Mouse (Mus musculus) midbrain, embryonic 14.5 days (tissue): ENCODE measurements around the gene Ahdc1. TPM values are rescaled to one million over a fixed set of nuclear protein-coding genes. Genes with fewer than 3 reads are reported as not detected.
"Not testable (repeated sequence)": the region's sequence is repeated elsewhere in the genome, so short reads cannot be mapped to it uniquely, and the experiment has no call there.

Source experiments
- ATAC-seq: fragments of 200-750 bp; cut with Nextera tagmentation; 2 replicates; pipeline ENCODE4 v1.8.0; 2017; ENCODE audit warnings: moderate number of reproducible peaks, moderate library complexity; ENCODE audit not compliant: low FRiP score, low TSS enrichment
- DNase-seq: peaks from one replicate; pipeline ENCODE4 v3.0.0-alpha.2; 2015
- H3K27ac ChIP-seq: fragments of 300-500 bp; sonication (generic); replicated peaks from 2 replicates; pipeline ENCODE4 v1.5.1; 2014; ENCODE audit warnings: mild to moderate bottlenecking, low read depth, low read length, moderate library complexity
- H3K27me3 ChIP-seq: fragments of 300-500 bp; sonication (generic); 2 replicates; pipeline ENCODE4 v1.6.1; 2014; ENCODE audit warnings: low read length, control low read depth, mixed read lengths; ENCODE audit not compliant: control insufficient read depth, insufficient read depth
- H3K36me3 ChIP-seq: fragments of 300-500 bp; sonication (generic); 2 replicates; pipeline ENCODE4 v1.6.1; 2014; ENCODE audit warnings: low read length, control low read depth; ENCODE audit not compliant: control insufficient read depth, insufficient read depth
- H3K4me1 ChIP-seq: fragments of 300-500 bp; sonication (generic); 2 replicates; pipeline ENCODE4 v1.6.1; 2014; ENCODE audit warnings: mild to moderate bottlenecking, antibody characterized with exemption, low read length, control low read depth; ENCODE audit not compliant: control insufficient read depth, insufficient read depth
- H3K4me2 ChIP-seq: fragments of 300-500 bp; sonication (generic); 2 replicates; pipeline ENCODE4 v1.6.1; 2014; ENCODE audit warnings: mild to moderate bottlenecking, low read length, moderate library complexity
- H3K4me3 ChIP-seq: fragments of 300-500 bp; sonication (generic); replicated peaks from 2 replicates; pipeline ENCODE4 v1.5.1; 2014; ENCODE audit warnings: low read depth, low read length
- H3K9ac ChIP-seq: fragments of 300-500 bp; sonication (generic); replicated peaks from 2 replicates; pipeline ENCODE4 v1.6.1; 2014; ENCODE audit warnings: mild to moderate bottlenecking, low read length, moderate library complexity
- H3K9me3 ChIP-seq: fragments of 300-500 bp; sonication (generic); 2 replicates; pipeline ENCODE4 v1.6.1; 2016; ENCODE audit warnings: low read length, control low read depth, mixed read lengths; ENCODE audit not compliant: control insufficient read depth
- WGBS: fragments of 180-500 bp; shearing (Covaris S2); extraction: QIAGEN DNeasy Blood & Tissue Kit; methylation state at CpG from one replicate; pipeline ENCODE4 v1.1.7; 2014; 5-methylcytosine and 5-hydroxymethylcytosine counted together
- polyA plus RNA-seq: library from polyadenylated mRNA; unstranded; fragments of >200 nt; fragmentation: Nextera tagmentation; extraction: Ambion mirVana; gene quantifications from 2 replicates; pipeline ENCODE4 v1.2.1, GENCODE M21; 2014

The Ahdc1 gene
- polyA plus RNA-seq, 1 experiment from 2014 or later: 13.0 TPM

DNA sequence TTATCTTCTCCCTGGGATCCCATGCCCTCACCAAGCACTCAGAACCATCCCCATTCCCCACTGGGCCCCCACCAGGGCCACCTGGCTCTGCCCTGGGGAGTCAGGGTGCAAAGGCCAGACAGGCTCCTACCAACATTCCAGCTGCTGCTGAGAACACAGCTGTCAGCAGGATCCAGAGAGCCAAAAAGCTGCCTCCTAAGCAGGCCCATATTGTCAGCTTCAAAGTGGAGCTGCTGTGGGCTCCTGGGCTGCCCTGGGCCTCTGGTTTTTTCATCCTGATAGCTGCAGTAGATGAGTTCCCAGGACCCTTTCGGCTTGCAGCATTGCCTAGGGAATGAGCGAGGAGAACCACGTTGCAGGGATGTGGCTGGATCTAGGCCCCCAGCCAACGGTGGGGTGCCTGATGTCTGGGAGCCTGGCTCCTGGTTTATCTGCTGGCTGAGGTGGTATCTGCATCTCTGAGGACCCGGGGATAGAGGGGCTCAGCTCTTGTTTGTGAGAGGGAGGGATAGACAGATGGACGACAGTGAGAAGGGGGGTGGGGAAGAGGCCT, 82.5 kb downstream of the Ahdc1 start:
- Histone ChIP-seq H3K9ac (peak overlapping the region; percentile 29; the same call in 1 of the 2 replicates), H3K4me3 (no peak overlapping the region), H3K36me3 (no peaks in the 10 kb centered on the region), H3K4me1 (peaks cover 53% of the 10 kb centered on the region), H3K4me2 (no peak overlapping the region), H3K9me3 (no peaks in the 10 kb centered on the region), H3K27ac (peak overlapping the region; percentile 27), H3K27me3 (no peaks in the 10 kb centered on the region)
- 20% methylated on average over 6 of the region's 6 CpGs for WGBS
- no peak for ATAC-seq
- no peak for DNase-seq

DNA sequence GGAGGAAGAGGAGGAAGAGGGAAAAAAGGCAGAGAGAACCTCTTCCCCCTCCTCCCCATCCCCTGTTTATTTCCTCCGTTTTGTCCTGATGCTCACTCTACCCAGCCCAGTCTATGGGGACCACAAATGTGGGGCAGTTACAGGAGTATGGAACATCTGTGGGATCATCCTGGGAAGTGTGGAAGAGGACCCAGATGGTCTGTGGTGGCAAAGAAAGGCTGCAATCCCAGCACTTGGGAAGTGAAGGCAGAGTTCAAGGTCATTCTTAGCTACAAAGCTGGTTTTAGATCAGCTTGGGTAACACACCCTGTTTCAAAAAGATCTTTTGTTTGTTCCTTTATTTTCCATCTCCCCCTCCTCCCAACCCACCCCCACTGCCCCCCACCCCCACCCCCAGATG, 83.2 kb downstream of the Ahdc1 start:
- no peaks in the 10 kb centered on the region for H3K9me3 ChIP-seq
- H3K27me3 ChIP-seq: no peaks in the 10 kb centered on the region

DNA sequence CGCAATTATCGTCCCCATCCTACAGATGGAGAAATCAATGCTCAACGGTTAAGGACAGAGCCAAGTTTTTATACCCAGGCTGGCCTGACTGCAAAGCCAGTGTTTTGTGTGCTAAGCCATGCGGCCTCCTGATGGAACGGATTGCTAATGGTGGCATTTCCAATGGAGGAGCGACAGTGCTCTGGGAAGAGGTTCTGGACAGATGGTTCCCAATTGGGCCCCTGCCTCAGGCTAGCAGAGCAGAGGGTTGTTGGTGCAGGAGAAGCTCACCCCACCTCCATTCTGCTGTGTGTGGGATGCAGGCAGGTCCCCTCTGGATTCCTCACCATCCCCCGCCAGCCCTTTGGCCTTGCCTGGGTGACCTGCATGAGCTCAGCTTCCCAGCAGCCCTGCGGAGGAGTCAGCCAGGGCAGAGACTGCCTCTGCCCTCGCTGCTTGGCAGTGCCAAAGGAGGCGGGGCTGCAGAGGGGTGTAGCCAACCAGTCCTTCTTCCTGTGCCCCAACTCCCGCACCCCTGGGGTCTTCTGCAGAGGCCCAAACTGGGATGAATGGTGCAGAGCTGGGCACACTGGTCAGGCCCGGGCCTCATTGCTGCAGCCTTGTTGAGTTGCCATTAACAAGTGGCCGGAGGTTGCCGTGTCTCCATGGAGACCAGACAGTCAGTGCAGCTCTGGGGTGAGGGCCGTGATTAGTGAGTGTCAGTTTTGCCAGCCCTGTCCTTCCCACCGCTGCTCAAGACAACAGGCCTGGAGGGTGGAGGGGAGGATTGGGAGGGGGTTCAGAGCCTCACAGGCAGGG, 84.1 kb downstream of the Ahdc1 start:
- ATAC-seq: peak; percentile 83
- Histone ChIP-seq H3K4me1 (peaks cover 46% of the 10 kb centered on the region), H3K27me3 (no peaks in the 10 kb centered on the region), H3K4me3 (no peak overlapping the region), H3K36me3 (no peaks in the 10 kb centered on the region), H3K9ac (no peak overlapping the region; the same call in 1 of the 2 replicates), H3K4me2 (peak overlapping the region; percentile 37), H3K9me3 (no peaks in the 10 kb centered on the region), H3K27ac (peak overlapping the region; percentile 86)
- DNase-seq: peak; percentile 77
- WGBS: 24% methylated on average over 16 of the region's 16 CpGs

More for the DNA sequence above, 83.2 kb downstream of the Ahdc1 start:
- no peak overlapping the region for H3K9ac ChIP-seq
- no peaks in the 10 kb centered on the region for H3K36me3 ChIP-seq
- WGBS: 37% methylated on average over 1 of the region's 1 CpGs
- peak overlapping the region; percentile 86; the same call in 1 of the 2 replicates for H3K27ac ChIP-seq
- ATAC-seq (no peak), DNase-seq (no peak)
- H3K4me1 ChIP-seq: peaks cover 53% of the 10 kb centered on the region
- H3K4me2 ChIP-seq: no peak overlapping the region
- H3K4me3 ChIP-seq: no peak overlapping the region

DNA sequence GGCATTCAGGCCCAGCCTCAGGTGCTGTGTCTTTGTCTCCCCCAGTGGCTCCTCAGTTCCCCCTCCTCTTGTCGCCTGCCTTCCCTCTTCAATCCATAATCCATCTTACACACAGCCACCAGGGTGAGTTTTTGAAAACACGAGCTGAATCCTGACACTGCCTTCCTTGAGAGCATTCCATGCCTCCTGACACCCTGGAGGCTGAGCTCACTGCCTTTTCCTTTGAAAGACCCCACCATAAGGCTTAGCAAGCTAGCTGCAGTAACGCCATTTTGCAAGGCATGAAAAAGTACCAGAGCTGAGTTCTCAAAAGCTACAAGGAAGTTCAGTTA, 84.6 kb downstream of the Ahdc1 start:
- H3K9ac ChIP-seq, H3K9me3 ChIP-seq, ATAC-seq, H3K4me3 ChIP-seq, H3K27me3 ChIP-seq, H3K36me3 ChIP-seq: not testable (repeated sequence)
- DNase-seq: peak; percentile 70
- Histone ChIP-seq H3K27ac (peak overlapping the region; percentile 86), H3K4me2 (peak overlapping the region; percentile 37), H3K4me1 (peaks cover 40% of the 10 kb centered on the region)
- 2% methylated on average over 3 of the region's 3 CpGs for whole genome bisulfite sequencing

- not testable (repeated sequence) for H3K9ac ChIP-seq, ATAC-seq, H3K4me3 ChIP-seq, H3K9me3 ChIP-seq, H3K27ac ChIP-seq, H3K36me3 ChIP-seq, H3K27me3 ChIP-seq, DNase-seq
- H3K4me2 ChIP-seq: peak overlapping the region; percentile 34
- peaks cover 32% of the 10 kb centered on the region for H3K4me1 ChIP-seq
- WGBS: under 1% methylated on average over 13 of the region's 26 CpGs
These were observed 85.6 kb downstream of the Ahdc1 start for GRCm38 (mm10) chr4:133096671-133097070.

GRCm38 (mm10) chr4:133101751-133102150, 90.7 kb downstream of the Ahdc1 start:
- H3K4me1 ChIP-seq: no peaks in the 10 kb centered on the region
- no peak overlapping the region for H3K27ac ChIP-seq
- no peak overlapping the region for H3K9ac ChIP-seq
- 84% methylated on average over 9 of the region's 9 CpGs for WGBS
- DNase-seq (no peak), ATAC-seq (no peak)
- no peak overlapping the region for H3K4me3 ChIP-seq
- H3K27me3 ChIP-seq: no peaks in the 10 kb centered on the region
- H3K9me3 ChIP-seq: no peaks in the 10 kb centered on the region
- no peaks in the 10 kb centered on the region for H3K36me3 ChIP-seq
- H3K4me2 ChIP-seq: 0 out of 2 replicates have a peak overlapping the region, but pooled peaks have one; percentile 6

DNA sequence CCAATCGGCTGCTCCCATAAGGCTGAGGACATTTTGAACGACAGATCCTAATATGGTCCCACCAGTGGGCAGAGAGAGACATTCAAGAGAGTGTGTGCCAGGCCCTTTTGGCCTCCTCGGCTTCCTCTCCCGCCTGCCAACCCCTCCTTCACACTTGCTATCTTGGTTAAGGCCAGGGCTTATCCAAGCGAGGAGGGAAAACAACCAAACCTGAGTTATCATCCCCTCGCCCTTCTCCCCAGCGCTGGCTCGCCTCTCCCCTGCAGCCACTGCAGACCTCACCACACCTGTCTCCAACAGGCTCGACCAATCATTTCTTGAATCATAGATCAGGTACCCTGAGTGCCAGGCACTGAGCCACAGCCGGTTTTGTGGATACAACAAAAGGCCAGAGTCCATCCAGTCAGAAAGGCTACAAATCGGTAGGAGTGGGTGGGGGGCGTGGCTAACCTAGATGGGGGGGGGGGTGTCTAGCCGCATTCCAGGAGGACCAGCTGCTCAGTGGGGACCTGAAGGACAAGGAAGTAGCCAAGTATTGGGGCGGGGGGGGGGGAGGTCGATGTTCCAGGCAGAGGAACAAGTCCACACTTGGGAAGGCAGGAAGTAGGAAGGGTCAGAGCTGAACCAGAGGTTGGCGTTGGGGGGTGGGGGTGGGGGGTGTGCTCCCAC, 92.6 kb downstream of the Ahdc1 start:
- H3K27ac ChIP-seq: no peak overlapping the region
- H3K4me2 ChIP-seq: no peak overlapping the region

DNA sequence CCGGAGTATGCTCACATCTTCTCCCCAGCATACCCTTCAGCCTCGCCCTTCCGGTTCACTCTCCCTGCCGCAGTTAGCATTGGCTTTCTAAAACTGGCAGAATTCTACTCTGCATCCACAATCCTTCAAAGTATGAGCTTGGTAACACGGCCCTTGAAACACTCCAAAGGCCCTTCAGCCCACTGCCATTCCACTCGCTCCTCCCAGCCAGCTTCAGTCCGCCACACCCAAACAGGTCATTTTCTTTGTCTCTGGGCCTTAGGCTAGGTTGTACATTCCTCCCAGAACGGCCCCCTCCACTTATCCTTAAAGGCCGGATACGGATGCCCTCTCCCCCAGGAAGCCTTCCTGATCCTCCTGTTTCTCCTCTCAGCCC, 93.1 kb downstream of the Ahdc1 start:
- H3K4me3 ChIP-seq: no peak overlapping the region
- no peak for ATAC-seq
- no peaks in the 10 kb centered on the region for H3K9me3 ChIP-seq
- H3K27me3 ChIP-seq: no peaks in the 10 kb centered on the region
- no peak overlapping the region for H3K4me2 ChIP-seq
- no peak overlapping the region for H3K9ac ChIP-seq
- no peaks in the 10 kb centered on the region for H3K36me3 ChIP-seq
- no peak overlapping the region for H3K27ac ChIP-seq
- H3K4me1 ChIP-seq: no peaks in the 10 kb centered on the region
- no peak for DNase-seq
- WGBS: 40% methylated on average over 10 of the region's 10 CpGs

More for the DNA sequence above, 92.6 kb downstream of the Ahdc1 start:
- ATAC-seq: no peak
- no peak for DNase-seq
- WGBS: 22% methylated on average over 16 of the region's 16 CpGs
- H3K27me3 ChIP-seq: no peaks in the 10 kb centered on the region
- no peaks in the 10 kb centered on the region for H3K9me3 ChIP-seq
- H3K4me3 ChIP-seq: no peak overlapping the region
- H3K4me1 ChIP-seq: no peaks in the 10 kb centered on the region
- no peak overlapping the region for H3K9ac ChIP-seq
- no peaks in the 10 kb centered on the region for H3K36me3 ChIP-seq
